Mouse (Mus musculus): ENCODE results near the gene Eif3i. TPM values are rescaled to one million over a fixed set of nuclear protein-coding genes. Genes with fewer than 3 reads are reported as not detected.

Eif3i gene
- total RNA-seq, 4 experiments from 2014 or later = 120 to 131 (median 124) TPM

DNA sequence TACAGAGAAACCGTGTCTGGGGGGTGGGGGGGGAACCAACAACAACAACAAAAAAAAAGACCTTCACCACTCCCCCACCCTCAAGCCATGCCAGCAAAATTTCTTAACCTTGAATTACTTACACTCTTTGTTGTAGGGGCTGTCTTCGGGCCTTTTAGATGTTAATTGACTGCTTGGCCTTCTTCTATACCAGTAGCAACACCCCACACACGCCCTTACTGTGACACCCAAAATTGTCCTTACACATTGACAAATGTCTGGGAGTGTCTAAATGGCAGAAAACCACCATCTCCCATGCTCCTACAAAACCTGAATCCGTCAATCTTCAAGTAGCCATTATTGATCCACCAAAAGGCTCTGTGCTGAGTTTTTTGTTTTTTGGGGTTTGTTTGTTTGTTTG is 56.3 kb downstream of the Eif3i start:
- DNase-seq (ENCODE audit: low spot score in 2 of 2) = no peak

DNA sequence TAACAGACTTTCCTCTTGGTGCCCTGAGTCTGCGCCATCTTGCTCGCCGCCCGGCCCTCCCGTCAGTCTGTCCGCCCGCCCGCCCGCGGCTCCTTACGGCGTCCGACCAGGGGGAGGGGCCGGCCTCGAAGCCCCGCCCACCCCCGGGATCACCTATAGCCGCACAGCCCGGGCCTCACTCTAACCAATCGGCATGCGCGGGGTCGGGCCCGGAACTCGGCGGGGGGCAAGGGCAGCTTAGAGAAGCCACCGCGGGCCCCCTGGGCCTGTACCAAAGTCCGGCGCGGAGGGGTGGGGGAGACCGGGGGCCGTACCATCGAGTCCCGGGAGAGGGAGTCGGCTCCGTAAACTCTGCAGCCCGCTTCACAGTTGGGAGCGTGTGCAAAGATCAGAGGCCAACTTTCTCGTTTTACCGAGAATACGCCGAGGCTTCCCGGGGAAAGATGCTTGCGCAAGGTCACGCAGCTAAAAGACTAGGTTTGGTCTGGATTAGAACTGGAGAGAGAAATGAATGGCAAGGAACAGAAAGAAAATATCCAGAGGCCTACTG is 57.8 kb downstream of the Eif3i start, which contains the start of gene Hdac1:
Gene Hdac1 (minus strand): TSS at position 122 of the 550 bp plus-strand sequence.
- DNase-seq (ENCODE audit: low spot score in 2 of 2) = peak; percentile 80 to 96

Small RNA genes lying within 50 kb of the gene (microRNA-seq; reads per million reads assigned to microRNA genes)
- gene Mir8119 = 0 reads per million in 2 experiments

Other genes with a start within 250 kb of the Eif3i start
- gene Zbtb8a, start 222.5 kb downstream of the Eif3i start, total RNA-seq (2022) = 1 to 10 TPM; 4.6 to 7.3 (median 5.2) TPM
- 1 to 10 TPM; 4.6 to 5.2 (median 4.8) TPM for gene Zbtb8b, start 159.8 kb downstream of the Eif3i start, total RNA-seq (2022)
- 10 to 100 TPM; 54.0 to 70.8 (median 55.5) TPM for gene Bsdc1, start 139.1 kb downstream of the Eif3i start, total RNA-seq (2022)
- gene Tssk3, start 109.6 kb downstream of the Eif3i start, total RNA-seq (2022) = under 1 TPM; 0.38 to 0.60 (median 0.46) TPM
- not detected for gene Fam229a, start 109.5 kb downstream of the Eif3i start, total RNA-seq (2022)
- 10 to 100 TPM; 37.4 to 69.7 (median 61.1) TPM for gene Marcksl1, start 87.1 kb downstream of the Eif3i start, total RNA-seq (2022)
- gene Hdac1, start 57.9 kb downstream of the Eif3i start, total RNA-seq (2022) = 10 to 100 TPM; 22.3 to 28.6 (median 25.9) TPM
- 1 to 10 TPM; 2.3 to 4.5 (median 3.8) TPM for gene Lck, start 27.0 kb downstream of the Eif3i start, total RNA-seq (2022)
- 1 to 10 TPM in 3 of 4 experiments, not detected in 1; 1.0 to 1.4 (median 1.1) TPM for gene Fam167b, start 22.1 kb downstream of the Eif3i start, total RNA-seq (2022)
- 10 to 100 TPM; 86.5 to 90.9 (median 89.3) TPM for gene Tmem234, start within 50 bp of the Eif3i start, total RNA-seq (2022)
- 1 to 10 TPM; 2.2 to 4.9 (median 3.9) TPM for gene Dcdc2b, start 13.6 kb upstream of the Eif3i start, total RNA-seq (2022)
- 10 to 100 TPM; 25.7 to 38.1 (median 32.2) TPM for gene Iqcc, start 18.5 kb upstream of the Eif3i start, total RNA-seq (2022)
- gene Ccdc28b, start 23.3 kb upstream of the Eif3i start, total RNA-seq (2022) = 10 to 100 TPM; 46.9 to 51.5 (median 49.4) TPM
- 10 to 100 TPM; 31.6 to 42.4 (median 37.2) TPM for gene Txlna, start 40.4 kb upstream of the Eif3i start, total RNA-seq (2022)
- 10 to 100 TPM; 86.1 to 96.3 (median 94.1) TPM for gene Kpna6, start 72.1 kb upstream of the Eif3i start, total RNA-seq (2022)
- gene Tmem39b, start 96.2 kb upstream of the Eif3i start, total RNA-seq (2022) = 10 to 100 TPM; 11.5 to 13.4 (median 12.7) TPM
- gene Khdrbs1, start 141.7 kb upstream of the Eif3i start, total RNA-seq (2022) = 10 to 100 TPM; 89.9 to 93.5 (median 91.2) TPM
- 100 to 1,000 TPM; 128 to 154 (median 142) TPM for gene Ptp4a2, start 210.6 kb upstream of the Eif3i start, total RNA-seq (2022)

Data from left cerebral cortex, adult 8-10 months (tissue).